Mouse (Mus musculus) urinary bladder, postnatal 0 days (tissue): ENCODE results near the gene Ccn2. TPM values are rescaled to one million over a fixed set of nuclear protein-coding genes. Genes with fewer than 3 reads are reported as not detected.

Source experiments
- polyA plus RNA-seq: library from polyadenylated mRNA; unstranded; fragments of >200 nt; fragmentation: Nextera tagmentation; extraction: Ambion mirVana; gene quantifications from 2 replicates; pipeline ENCODE4 v1.2.1, GENCODE M21; 2015

Ccn2 gene
- polyA plus RNA-seq: 40.8 and 59.7 TPM in 2 replicates

GRCm38 (mm10) chr10:24595250-24596002, at the start of gene Ccn2:
TSS of gene Ccn2 (plus strand) at chr10:24595442.

Other genes starting within 250 kb of the Ccn2 start
- gene Enpp1, start 116.7 kb downstream of the Ccn2 start, polyA plus RNA-seq: 11.4 and 12.6 TPM in 2 replicates
- 4.4 and 5.0 TPM in 2 replicates for gene Enpp3, start 247.4 kb downstream of the Ccn2 start, polyA plus RNA-seq